Mouse (Mus musculus): ENCODE measurements around the gene Slc25a3. TPM values are rescaled to one million over a fixed set of nuclear protein-coding genes. Genes with fewer than 3 reads are reported as not detected.

Slc25a3 gene
- polyA plus RNA-seq, 1 experiment, result 232 TPM

DNA sequence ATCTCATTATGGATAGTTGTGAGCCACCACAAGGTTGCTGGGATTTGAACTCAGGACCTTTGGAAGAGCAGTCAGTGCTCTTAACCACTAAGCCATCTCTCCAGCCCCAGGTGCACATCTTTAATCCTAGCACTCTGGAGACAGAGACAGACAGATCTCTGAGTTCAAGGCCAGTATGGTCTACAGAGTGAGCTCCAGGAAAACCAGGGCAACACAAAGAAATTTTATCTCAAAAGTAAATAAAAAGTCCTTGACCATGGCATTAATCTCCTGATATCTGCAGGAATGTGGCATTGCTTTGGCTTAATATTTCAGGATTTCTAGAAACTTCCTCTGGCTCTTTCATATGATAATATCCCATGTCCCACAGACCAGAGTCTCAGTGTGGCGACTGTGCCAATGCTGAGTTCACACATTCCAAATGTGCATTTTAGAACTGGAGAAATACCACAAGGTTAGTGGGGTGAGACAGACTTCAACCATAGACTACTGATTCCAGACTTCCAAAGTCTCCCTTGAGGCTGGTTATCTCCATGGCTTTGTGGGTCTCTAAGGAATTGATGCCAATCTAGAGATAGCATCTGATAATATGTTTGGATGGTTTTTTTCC lies 4.8 kb upstream of the Slc25a3 start:
- Histone ChIP-seq H3K4me1 (ENCODE audit: control insufficient read depth, insufficient read depth, low read length) (no peaks in the 10 kb centered on the region), H3K4me3 (replicated peaks; ENCODE audit: extremely low read depth, low read depth, low read length) (no peak overlapping the region)
- TF ChIP-seq CTCF (IDR thresholded peaks at IDR 0.05; ENCODE audit: insufficient read depth, low read length) (no peak), POLR2A (IDR thresholded peaks at IDR 0.05; ENCODE audit: borderline replicate concordance, extremely low read depth, low read depth, low read length) (no peak)
- WGBS, result 67% methylated on average over 1 of the region's 1 CpGs
- no peak for DNase-seq

DNA sequence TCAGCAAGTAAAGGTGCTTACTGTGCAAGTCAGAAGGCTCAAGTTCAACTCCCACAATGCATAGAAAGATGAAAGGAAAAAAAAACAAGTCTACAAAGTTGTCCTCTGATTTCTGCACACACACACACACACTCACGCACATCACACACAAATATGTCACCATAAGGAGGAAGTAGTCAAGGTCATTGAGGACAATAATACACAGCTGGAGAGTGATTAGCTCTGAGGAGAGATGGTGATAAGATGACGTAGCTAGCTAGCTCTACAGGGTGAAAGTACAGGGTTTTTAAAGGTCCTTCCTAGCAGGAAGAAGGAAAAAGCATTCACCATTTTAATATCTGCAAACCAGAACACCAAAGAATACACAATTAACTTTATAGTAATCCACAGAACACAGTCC lies 3.5 kb upstream of the Slc25a3 start:
- DNase-seq, result no peak
- WGBS, result 43% methylated on average over 2 of the region's 2 CpGs
- TF ChIP-seq POLR2A (IDR thresholded peaks at IDR 0.05; ENCODE audit: borderline replicate concordance, extremely low read depth, low read depth, low read length) (no peak), CTCF (IDR thresholded peaks at IDR 0.05; ENCODE audit: insufficient read depth, low read length) (no peak)

DNA sequence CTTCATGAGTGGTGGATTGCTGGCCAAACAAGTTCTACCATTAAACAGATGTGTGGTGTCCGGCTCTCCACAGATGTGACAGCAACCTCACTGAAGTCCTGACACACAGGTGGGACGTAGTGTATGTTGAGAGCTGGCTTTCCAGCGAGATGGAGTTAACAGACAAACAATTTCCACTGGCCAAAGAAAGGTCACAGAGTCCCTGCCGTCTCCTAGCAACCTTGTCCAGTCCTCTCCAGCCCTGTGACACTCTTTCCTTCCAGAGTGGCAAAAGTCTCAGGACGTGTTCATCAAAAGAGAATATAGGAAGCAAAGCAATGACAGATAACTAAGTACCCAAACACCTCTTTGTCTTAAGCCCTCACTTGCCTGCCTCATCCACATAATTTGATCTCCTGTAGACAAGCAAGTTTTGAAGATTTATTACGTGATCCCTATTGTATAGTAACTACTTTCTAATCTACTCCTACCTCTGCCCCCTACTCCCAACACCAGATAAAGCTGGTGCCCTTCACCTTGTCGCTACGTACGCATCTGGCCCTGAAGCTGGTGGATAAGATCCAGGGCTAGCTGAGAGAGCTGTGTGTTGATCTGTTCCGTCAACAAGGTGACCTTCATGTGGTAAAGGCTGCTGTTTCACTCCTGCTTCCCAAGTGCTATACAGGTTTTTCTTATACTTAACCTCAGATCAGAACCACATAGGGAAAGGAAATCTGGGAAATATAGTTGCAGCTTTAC lies 2.9 kb upstream of the Slc25a3 start:
- Histone ChIP-seq H3K4me1 (ENCODE audit: control insufficient read depth, insufficient read depth, low read length) (peaks cover 3% of the 10 kb centered on the region; the same call in 1 of the 2 replicates), H3K4me3 (replicated peaks; ENCODE audit: extremely low read depth, low read depth, low read length) (no peak overlapping the region)
- WGBS, result 60% methylated on average over 10 of the region's 10 CpGs
- no peak for DNase-seq
- no peak for TF ChIP-seq CTCF (IDR thresholded peaks at IDR 0.05; ENCODE audit: insufficient read depth, low read length)
- no peak for TF ChIP-seq POLR2A (IDR thresholded peaks at IDR 0.05; ENCODE audit: borderline replicate concordance, extremely low read depth, low read depth, low read length)

More for the DNA sequence above, 3.5 kb upstream of the Slc25a3 start:
- H3K4me3 ChIP-seq (replicated peaks; ENCODE audit: extremely low read depth, low read depth, low read length), result no peak overlapping the region
- H3K4me1 ChIP-seq (ENCODE audit: control insufficient read depth, insufficient read depth, low read length), result no peaks in the 10 kb centered on the region

DNA sequence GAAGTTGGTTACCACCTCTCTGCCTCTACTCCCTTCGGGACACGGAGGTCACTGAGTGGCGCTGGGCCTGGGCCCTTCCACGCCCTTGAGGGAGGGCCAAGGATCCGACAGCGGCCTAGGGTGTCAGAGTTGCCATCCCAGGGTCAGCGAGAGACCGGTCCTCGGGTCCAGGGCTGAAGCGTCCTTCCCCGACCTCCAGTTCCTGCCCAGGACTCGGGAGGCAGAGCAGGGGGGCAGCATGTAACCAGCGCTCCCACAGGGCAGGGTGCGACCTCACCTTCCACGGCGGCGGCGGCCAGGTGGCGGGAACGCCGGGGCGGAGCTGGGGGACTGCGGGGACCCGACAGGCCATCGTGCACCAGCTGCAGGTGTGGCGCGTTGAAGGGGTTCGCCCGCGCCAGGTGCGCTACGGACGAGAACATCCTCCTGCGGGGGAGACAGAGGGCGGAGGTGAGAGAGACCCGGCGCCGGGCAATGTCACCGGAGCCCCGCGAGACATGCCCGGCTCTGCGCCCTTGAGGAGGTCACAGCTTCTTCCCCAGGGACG lies 505 bp downstream of the Slc25a3 start:
- no peak for TF ChIP-seq CTCF (IDR thresholded peaks at IDR 0.05; ENCODE audit: insufficient read depth, low read length)
- no peak for DNase-seq

DNA sequence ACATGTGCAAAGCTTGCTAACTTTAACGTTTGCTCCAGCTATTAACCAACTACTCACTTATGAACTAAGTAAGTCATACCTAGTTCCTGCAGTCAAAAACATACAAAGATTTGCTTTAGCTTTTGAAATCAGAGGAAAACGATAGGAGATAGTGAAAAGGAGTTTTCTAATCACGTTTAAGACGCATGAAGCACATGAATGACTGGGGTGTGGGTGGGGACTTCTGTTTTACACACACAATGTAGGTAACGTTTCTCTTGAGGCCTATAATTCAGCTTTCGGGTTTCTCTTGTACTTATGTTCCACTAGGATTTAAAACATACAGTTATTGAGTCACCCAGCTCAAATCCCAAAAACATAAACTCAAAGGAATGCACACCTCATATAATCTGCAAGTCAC lies 1.2 kb downstream of the Slc25a3 start:
- TF ChIP-seq CTCF (IDR thresholded peaks at IDR 0.05; ENCODE audit: insufficient read depth, low read length), result no peak
- no peak for TF ChIP-seq POLR2A (IDR thresholded peaks at IDR 0.05; ENCODE audit: borderline replicate concordance, extremely low read depth, low read depth, low read length)
- Histone ChIP-seq H3K4me3 (replicated peaks; ENCODE audit: extremely low read depth, low read depth, low read length) (peak overlapping the region; percentile 9), H3K4me1 (ENCODE audit: control insufficient read depth, insufficient read depth, low read length) (peaks cover 3% of the 10 kb centered on the region; the same call in 1 of the 2 replicates)
- no peak for DNase-seq
- 13% methylated on average over 6 of the region's 6 CpGs for WGBS

More for the DNA sequence above, 505 bp downstream of the Slc25a3 start:
- under 1% methylated on average over 44 of the region's 44 CpGs for WGBS
- Histone ChIP-seq H3K4me1 (ENCODE audit: control insufficient read depth, insufficient read depth, low read length) (peaks cover 3% of the 10 kb centered on the region; the same call in 1 of the 2 replicates), H3K4me3 (replicated peaks; ENCODE audit: extremely low read depth, low read depth, low read length) (peak overlapping the region; percentile 90)

DNA sequence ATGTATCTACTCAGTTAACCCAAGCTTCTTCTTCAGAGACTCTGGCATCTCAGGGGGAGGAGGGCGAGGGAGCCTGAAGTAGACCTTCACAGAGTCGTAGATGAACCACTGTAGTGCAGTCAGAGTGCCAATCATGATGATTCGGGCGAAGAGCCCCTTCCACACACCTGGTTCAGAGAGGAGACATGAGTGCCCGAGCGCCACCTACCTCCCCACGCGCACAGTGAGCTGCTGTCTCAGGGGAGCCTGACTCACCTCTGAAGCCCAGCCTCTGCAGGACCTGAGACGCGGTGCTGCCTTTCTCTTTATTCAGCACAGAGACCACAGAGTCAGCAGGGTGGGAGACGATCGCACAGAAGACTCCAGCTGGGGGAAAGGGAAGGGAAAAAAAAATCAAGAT lies 6.9 kb downstream of the Slc25a3 start:
- Histone ChIP-seq H3K4me3 (replicated peaks; ENCODE audit: extremely low read depth, low read depth, low read length) (no peak overlapping the region), H3K4me1 (ENCODE audit: control insufficient read depth, insufficient read depth, low read length) (peaks cover 1% of the 10 kb centered on the region; the same call in 1 of the 2 replicates)
- TF ChIP-seq POLR2A (IDR thresholded peaks at IDR 0.05; ENCODE audit: borderline replicate concordance, extremely low read depth, low read depth, low read length) (no peak), CTCF (IDR thresholded peaks at IDR 0.05; ENCODE audit: insufficient read depth, low read length) (no peak)
- no peak for DNase-seq
- 91% methylated on average over 12 of the region's 12 CpGs for WGBS

DNA sequence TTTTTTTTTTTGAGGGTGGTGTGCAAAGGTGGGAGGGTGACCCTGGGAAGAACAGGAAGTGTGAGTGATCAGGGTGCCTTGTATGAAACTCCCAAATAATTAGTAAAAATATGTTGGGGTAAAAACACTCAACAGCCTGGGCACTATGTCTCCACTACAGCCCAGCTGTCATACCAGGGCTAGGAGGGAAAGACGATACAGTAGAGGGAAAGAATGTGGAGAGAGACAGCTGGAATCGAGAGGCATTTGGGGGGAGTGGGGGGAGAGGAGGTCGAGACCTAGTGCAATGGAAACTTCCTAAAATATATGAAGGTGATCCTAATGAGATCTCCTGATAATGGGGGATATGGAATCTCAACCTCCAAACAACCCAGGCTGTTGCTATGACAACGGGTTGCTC lies 14.0 kb downstream of the Slc25a3 start:
- WGBS, result 64% methylated on average over 4 of the region's 4 CpGs
- no peak for TF ChIP-seq CTCF (IDR thresholded peaks at IDR 0.05; ENCODE audit: insufficient read depth, low read length)
- no peak for TF ChIP-seq POLR2A (IDR thresholded peaks at IDR 0.05; ENCODE audit: borderline replicate concordance, extremely low read depth, low read depth, low read length)
- no peak for DNase-seq
- Histone ChIP-seq H3K4me3 (replicated peaks; ENCODE audit: extremely low read depth, low read depth, low read length) (no peak overlapping the region), H3K4me1 (ENCODE audit: control insufficient read depth, insufficient read depth, low read length) (no peaks in the 10 kb centered on the region)

DNA sequence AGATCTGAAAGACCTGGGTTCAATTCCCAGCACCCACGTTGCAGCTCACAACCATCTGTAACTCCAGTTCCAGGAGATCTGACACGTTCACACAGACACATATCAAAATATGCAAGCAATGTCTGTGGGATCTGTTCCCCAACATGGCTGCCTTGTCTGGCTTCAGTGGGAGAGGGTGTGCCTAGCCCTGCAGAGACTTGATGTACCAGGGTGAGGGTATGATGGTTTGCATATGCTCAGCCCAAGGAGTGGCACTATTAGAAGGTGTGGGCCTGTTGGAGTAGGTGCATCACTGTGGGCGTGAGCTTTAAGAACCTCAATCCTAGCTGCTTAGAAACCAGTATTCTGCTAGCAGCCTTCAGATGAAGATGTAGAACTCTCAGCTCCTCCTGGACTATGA lies 17.9 kb downstream of the Slc25a3 start:
- H3K4me3 ChIP-seq (replicated peaks; ENCODE audit: extremely low read depth, low read depth, low read length), result no peak overlapping the region
- H3K4me1 ChIP-seq (ENCODE audit: control insufficient read depth, insufficient read depth, low read length), result no peaks in the 10 kb centered on the region
- no peak for TF ChIP-seq CTCF (IDR thresholded peaks at IDR 0.05; ENCODE audit: insufficient read depth, low read length)
- TF ChIP-seq POLR2A (IDR thresholded peaks at IDR 0.05; ENCODE audit: borderline replicate concordance, extremely low read depth, low read depth, low read length), result no peak
- 85% methylated on average over 3 of the region's 3 CpGs for WGBS
- no peak for DNase-seq

DNA sequence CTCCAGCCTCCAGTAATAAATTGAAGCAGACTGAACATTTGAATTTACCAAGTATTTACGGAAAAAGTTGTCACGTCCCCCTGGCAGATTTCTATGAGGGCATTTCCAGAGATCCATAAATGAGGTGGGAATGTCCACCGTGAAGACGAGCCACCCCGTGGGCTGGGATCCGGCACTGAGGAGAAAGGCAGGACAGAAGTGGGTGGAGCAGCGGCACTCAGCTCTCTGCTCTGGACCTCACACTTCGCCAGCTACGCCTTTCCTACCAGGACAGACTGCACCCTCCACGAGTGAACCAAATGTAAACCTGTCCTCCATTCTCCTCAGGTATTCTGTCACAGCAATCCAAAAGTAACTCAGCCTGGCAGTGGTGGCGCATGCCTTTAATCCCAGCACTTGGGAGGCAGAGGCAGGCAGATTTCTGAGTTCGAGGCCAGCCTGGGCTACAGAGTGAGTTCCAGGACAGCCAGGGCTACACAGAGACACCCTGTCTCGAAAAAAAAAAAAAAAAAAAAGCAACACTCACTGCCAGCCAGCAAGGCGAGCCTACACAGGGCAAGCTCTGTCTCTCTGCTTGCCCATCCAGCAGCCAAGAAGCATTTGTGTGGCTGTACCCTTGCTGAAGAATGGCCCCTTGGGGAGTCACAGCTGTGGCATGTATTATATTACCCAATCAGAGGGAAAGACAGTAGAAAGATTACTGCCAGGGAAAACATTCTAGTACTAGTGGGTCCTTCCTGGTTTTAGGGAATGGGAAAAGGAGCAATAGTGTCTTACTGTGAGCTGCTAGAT lies 20.9 kb downstream of the Slc25a3 start:
- no peak for DNase-seq
- 90% methylated on average over 14 of the region's 14 CpGs for WGBS
- no peaks in the 10 kb centered on the region for H3K4me1 ChIP-seq (ENCODE audit: control insufficient read depth, insufficient read depth, low read length)
- no peak for TF ChIP-seq CTCF (IDR thresholded peaks at IDR 0.05; ENCODE audit: insufficient read depth, low read length)
- TF ChIP-seq POLR2A (IDR thresholded peaks at IDR 0.05; ENCODE audit: borderline replicate concordance, extremely low read depth, low read depth, low read length), result no peak
- H3K4me3 ChIP-seq (replicated peaks; ENCODE audit: extremely low read depth, low read depth, low read length), result no peak overlapping the region

Measured in lung, adult 2 months (tissue).